Mouse (Mus musculus): ENCODE measurements around the gene Sorl1. TPM values are rescaled to one million over a fixed set of nuclear protein-coding genes. Genes with fewer than 3 reads are reported as not detected.

Gene Sorl1
- polyA plus RNA-seq, 1 experiment from 2014 or later, result 9.1 TPM

GRCm38 (mm10) chr9:42115078-42115477, 9.0 kb downstream of the Sorl1 start:
- H3K4me3 ChIP-seq (replicated peaks), result no peak overlapping the region
- peak overlapping the region; percentile 28; the same call in 1 of the 2 replicates for H3K27ac ChIP-seq
- H3K4me1 ChIP-seq, result peaks cover 46% of the 10 kb centered on the region
- H3K4me2 ChIP-seq, result no peak overlapping the region
- H3K27me3 ChIP-seq, result no peaks in the 10 kb centered on the region
- H3K36me3 ChIP-seq, result no peaks in the 10 kb centered on the region
- H3K9ac ChIP-seq, result no peak overlapping the region
- no peak for ATAC-seq (replicated peaks; ENCODE audit: low FRiP score)
- H3K9me3 ChIP-seq (replicated peaks), result no peaks in the 10 kb centered on the region
- 58% methylated on average over 7 of the region's 7 CpGs for WGBS

GRCm38 (mm10) chr9:42113316-42113715, 10.8 kb downstream of the Sorl1 start:
- no peak for ATAC-seq (replicated peaks; ENCODE audit: low FRiP score)
- H3K27me3 ChIP-seq, result no peaks in the 10 kb centered on the region
- no peak overlapping the region for H3K9ac ChIP-seq
- H3K4me2 ChIP-seq, result no peak overlapping the region
- no peak overlapping the region for H3K4me3 ChIP-seq (replicated peaks)
- H3K4me1 ChIP-seq, result peaks cover 64% of the 10 kb centered on the region
- no peaks in the 10 kb centered on the region for H3K9me3 ChIP-seq (replicated peaks)
- no peaks in the 10 kb centered on the region for H3K36me3 ChIP-seq
- H3K27ac ChIP-seq, result no peak overlapping the region
- WGBS, result 84% methylated on average over 5 of the region's 5 CpGs

- WGBS, result 89% methylated on average over 6 of the region's 6 CpGs
- Histone ChIP-seq H3K4me1 (peaks cover 70% of the 10 kb centered on the region), H3K27ac (no peak overlapping the region), H3K4me2 (no peak overlapping the region), H3K4me3 (replicated peaks) (no peak overlapping the region), H3K36me3 (no peaks in the 10 kb centered on the region), H3K9ac (no peak overlapping the region), H3K27me3 (no peaks in the 10 kb centered on the region), H3K9me3 (replicated peaks) (no peaks in the 10 kb centered on the region)
- no peak for ATAC-seq (replicated peaks; ENCODE audit: low FRiP score)
Observed at GRCm38 (mm10) chr9:42112691-42113090, 11.4 kb downstream of the Sorl1 start.

GRCm38 (mm10) chr9:42111256-42111655, 12.8 kb downstream of the Sorl1 start:
- ATAC-seq (replicated peaks; ENCODE audit: low FRiP score), result no peak
- Histone ChIP-seq H3K9me3 (replicated peaks) (no peaks in the 10 kb centered on the region), H3K4me3 (replicated peaks) (no peak overlapping the region), H3K36me3 (no peaks in the 10 kb centered on the region), H3K27me3 (no peaks in the 10 kb centered on the region), H3K9ac (no peak overlapping the region), H3K4me1 (peaks cover 70% of the 10 kb centered on the region), H3K27ac (peak overlapping the region; percentile 94), H3K4me2 (no peak overlapping the region)
- 91% methylated on average over 7 of the region's 7 CpGs for WGBS

- peaks cover 59% of the 10 kb centered on the region for H3K4me1 ChIP-seq
- 17% methylated on average over 9 of the region's 9 CpGs for WGBS
- peak overlapping the region; percentile 4; the same call in 1 of the 2 replicates for H3K4me3 ChIP-seq (replicated peaks)
- peak overlapping the region; percentile 94 for H3K27ac ChIP-seq
- no peaks in the 10 kb centered on the region for H3K27me3 ChIP-seq
- no peaks in the 10 kb centered on the region for H3K9me3 ChIP-seq (replicated peaks)
- ATAC-seq (replicated peaks; ENCODE audit: low FRiP score), result peak; percentile 93
- 0 out of 2 replicates have a peak overlapping the region, but pooled peaks have one; percentile 10 for H3K9ac ChIP-seq
- H3K4me2 ChIP-seq, result peak overlapping the region; percentile 38
- no peaks in the 10 kb centered on the region for H3K36me3 ChIP-seq
Observed at GRCm38 (mm10) chr9:42109837-42110451, 14.2 kb downstream of the Sorl1 start.

- Histone ChIP-seq H3K4me3 (replicated peaks) (no peak overlapping the region), H3K4me2 (peak overlapping the region; percentile 38; the same call in 1 of the 2 replicates), H3K36me3 (no peaks in the 10 kb centered on the region), H3K9ac (no peak overlapping the region), H3K9me3 (replicated peaks) (no peaks in the 10 kb centered on the region), H3K27ac (peak overlapping the region; percentile 94), H3K4me1 (peaks cover 53% of the 10 kb centered on the region), H3K27me3 (no peaks in the 10 kb centered on the region)
- ATAC-seq (replicated peaks; ENCODE audit: low FRiP score), result no peak
- 45% methylated on average over 5 of the region's 5 CpGs for WGBS
Observed at GRCm38 (mm10) chr9:42109131-42109530, 15.0 kb downstream of the Sorl1 start.

- no peak overlapping the region for H3K4me2 ChIP-seq
- ATAC-seq (replicated peaks; ENCODE audit: low FRiP score), result peak; percentile 48
- H3K27ac ChIP-seq, result peak overlapping the region; percentile 74
- 44% methylated on average over 6 of the region's 6 CpGs for WGBS
- no peak overlapping the region for H3K9ac ChIP-seq
- H3K4me3 ChIP-seq (replicated peaks), result no peak overlapping the region
- no peaks in the 10 kb centered on the region for H3K9me3 ChIP-seq (replicated peaks)
- H3K27me3 ChIP-seq, result no peaks in the 10 kb centered on the region
- H3K4me1 ChIP-seq, result peaks cover 53% of the 10 kb centered on the region
- no peaks in the 10 kb centered on the region for H3K36me3 ChIP-seq
Observed at GRCm38 (mm10) chr9:42108369-42108951, 15.6 kb downstream of the Sorl1 start.

GRCm38 (mm10) chr9:42107062-42107461, 17.0 kb downstream of the Sorl1 start:
- Histone ChIP-seq H3K4me3 (replicated peaks) (no peak overlapping the region), H3K27me3 (no peaks in the 10 kb centered on the region), H3K9me3 (replicated peaks) (no peaks in the 10 kb centered on the region), H3K4me2 (no peak overlapping the region), H3K9ac (no peak overlapping the region), H3K4me1 (peaks cover 53% of the 10 kb centered on the region), H3K36me3 (no peaks in the 10 kb centered on the region), H3K27ac (no peak overlapping the region)
- no peak for ATAC-seq (replicated peaks; ENCODE audit: low FRiP score)
- WGBS, result 91% methylated on average over 10 of the region's 10 CpGs

- WGBS, result 40% methylated on average over 7 of the region's 7 CpGs
- Histone ChIP-seq H3K36me3 (no peaks in the 10 kb centered on the region), H3K4me1 (peaks cover 47% of the 10 kb centered on the region), H3K4me2 (no peak overlapping the region), H3K4me3 (replicated peaks) (no peak overlapping the region), H3K27ac (no peak overlapping the region), H3K27me3 (no peaks in the 10 kb centered on the region), H3K9me3 (replicated peaks) (no peaks in the 10 kb centered on the region), H3K9ac (no peak overlapping the region)
- ATAC-seq (replicated peaks; ENCODE audit: low FRiP score), result no peak
Observed at GRCm38 (mm10) chr9:42106305-42106704, 17.8 kb downstream of the Sorl1 start.

GRCm38 (mm10) chr9:42103546-42103945, 20.6 kb downstream of the Sorl1 start:
- Histone ChIP-seq H3K4me2 (no peak overlapping the region), H3K4me3 (replicated peaks) (no peak overlapping the region), H3K27ac (no peak overlapping the region), H3K36me3 (no peaks in the 10 kb centered on the region), H3K9me3 (replicated peaks) (no peaks in the 10 kb centered on the region), H3K9ac (no peak overlapping the region), H3K27me3 (no peaks in the 10 kb centered on the region), H3K4me1 (peaks cover 25% of the 10 kb centered on the region)
- 80% methylated on average over 7 of the region's 7 CpGs for WGBS
- ATAC-seq (replicated peaks; ENCODE audit: low FRiP score), result no peak

- H3K4me3 ChIP-seq (replicated peaks), result no peak overlapping the region
- no peak overlapping the region for H3K4me2 ChIP-seq
- no peak overlapping the region for H3K27ac ChIP-seq
- no peaks in the 10 kb centered on the region for H3K27me3 ChIP-seq
- H3K9me3 ChIP-seq (replicated peaks), result no peaks in the 10 kb centered on the region
- H3K4me1 ChIP-seq, result peaks cover 15% of the 10 kb centered on the region
- 59% methylated on average over 6 of the region's 6 CpGs for WGBS
- ATAC-seq (replicated peaks; ENCODE audit: low FRiP score), result no peak
- H3K36me3 ChIP-seq, result no peaks in the 10 kb centered on the region
- no peak overlapping the region for H3K9ac ChIP-seq
Observed at GRCm38 (mm10) chr9:42102013-42102412, 22.1 kb downstream of the Sorl1 start.

GRCm38 (mm10) chr9:42101266-42101665, 22.8 kb downstream of the Sorl1 start:
- Histone ChIP-seq H3K27me3 (no peaks in the 10 kb centered on the region), H3K4me2 (no peak overlapping the region), H3K4me3 (replicated peaks) (no peak overlapping the region), H3K9ac (no peak overlapping the region), H3K36me3 (no peaks in the 10 kb centered on the region), H3K27ac (no peak overlapping the region), H3K9me3 (replicated peaks) (no peaks in the 10 kb centered on the region), H3K4me1 (peaks cover 8% of the 10 kb centered on the region)
- WGBS, result 75% methylated on average over 7 of the region's 7 CpGs
- ATAC-seq (replicated peaks; ENCODE audit: low FRiP score), result no peak
